Mouse (Mus musculus) heart, embryonic 10.5 days (tissue): ENCODE data around the gene Pbx2. TPM values are rescaled to one million over a fixed set of nuclear protein-coding genes. Genes with fewer than 3 reads are reported as not detected.
A peak's percentile ranks its signal among the peaks of the same experiment; 100 is the strongest.

Experiments
- DNase-seq: peaks from one replicate; pipeline ENCODE4 v3.0.0-alpha.2; 2017; ENCODE audit warnings: low spot score
- H3K27ac ChIP-seq: fragments of 300-500 bp; sonication (generic); 2 replicates; pipeline ENCODE4 v1.5.1; 2016; ENCODE audit warnings: mild to moderate bottlenecking
- H3K27me3 ChIP-seq: fragments of 300-500 bp; sonication (generic); 2 replicates; pipeline ENCODE4 v1.6.1; 2016; ENCODE audit warnings: mild to moderate bottlenecking; ENCODE audit not compliant: poor library complexity, insufficient read depth, severe bottlenecking
- H3K36me3 ChIP-seq: fragments of 300-500 bp; sonication (generic); 2 replicates; pipeline ENCODE4 v1.6.1; 2016; ENCODE audit warnings: mild to moderate bottlenecking, moderate library complexity
- H3K4me1 ChIP-seq: fragments of 300-500 bp; sonication (generic); 2 replicates; pipeline ENCODE4 v1.6.1; 2016; ENCODE audit warnings: mild to moderate bottlenecking
- H3K4me3 ChIP-seq: fragments of 300-500 bp; sonication (generic); 2 replicates; pipeline ENCODE4 v1.5.1; 2016; ENCODE audit warnings: mild to moderate bottlenecking, moderate library complexity
- H3K9me3 ChIP-seq: fragments of 300-500 bp; sonication (generic); 2 replicates; pipeline ENCODE4 v1.6.1; 2016; ENCODE audit warnings: mild to moderate bottlenecking, moderate library complexity
- WGBS: fragments of 180-500 bp; shearing (Covaris S2); methylation state at CpG from one replicate; pipeline ENCODE4 v1.1.7; 2016; 5-methylcytosine and 5-hydroxymethylcytosine counted together
- polyA plus RNA-seq: library from polyadenylated mRNA; unstranded; fragments of >200 nt; fragmentation: Nextera tagmentation; extraction: Ambion mirVana; gene quantifications from 2 replicates; pipeline ENCODE4 v1.2.1, GENCODE M21; 2016

Pbx2 gene
- polyA plus RNA-seq, 1 experiment from 2014 or later: 16.6 TPM

DNA sequence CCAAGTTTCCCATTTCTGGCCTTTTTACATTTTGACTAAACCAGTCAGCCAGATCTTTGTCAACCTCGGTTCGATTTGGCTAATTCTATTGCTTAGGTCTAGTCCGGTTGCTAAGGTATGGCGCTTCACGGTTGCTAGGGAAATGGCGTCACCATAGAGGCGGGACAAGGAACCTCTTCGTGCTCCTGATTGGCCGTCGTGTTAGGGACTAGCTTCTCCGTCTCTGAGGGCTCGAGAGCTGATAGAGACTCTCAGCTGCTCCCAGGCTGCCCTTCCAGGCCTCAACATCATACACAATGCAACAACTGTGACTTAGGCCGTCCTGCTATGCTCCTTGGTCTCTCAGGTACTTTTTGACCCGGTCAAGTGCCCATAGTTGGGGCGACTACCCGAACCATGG is 53.5 kb downstream of the Pbx2 start, which contains the start of gene Fkbpl:
Gene Fkbpl (plus strand): TSS at position 157 of the 400 bp plus-strand sequence.
- Histone ChIP-seq H3K36me3 (peaks cover 17% of the 10 kb centered on the region), H3K27ac (peak within 1 kb of the TSS; percentile 90), H3K4me3 (peak within 1 kb of the TSS; percentile 74), H3K4me1 (peaks cover 36% of the 10 kb centered on the region), H3K9me3 (no peaks in the 10 kb centered on the region), H3K27me3 (no peaks in the 10 kb centered on the region)
- 1% methylated on average over 16 of the region's 16 CpGs for WGBS
- DNase-seq: peak; percentile 97

DNA sequence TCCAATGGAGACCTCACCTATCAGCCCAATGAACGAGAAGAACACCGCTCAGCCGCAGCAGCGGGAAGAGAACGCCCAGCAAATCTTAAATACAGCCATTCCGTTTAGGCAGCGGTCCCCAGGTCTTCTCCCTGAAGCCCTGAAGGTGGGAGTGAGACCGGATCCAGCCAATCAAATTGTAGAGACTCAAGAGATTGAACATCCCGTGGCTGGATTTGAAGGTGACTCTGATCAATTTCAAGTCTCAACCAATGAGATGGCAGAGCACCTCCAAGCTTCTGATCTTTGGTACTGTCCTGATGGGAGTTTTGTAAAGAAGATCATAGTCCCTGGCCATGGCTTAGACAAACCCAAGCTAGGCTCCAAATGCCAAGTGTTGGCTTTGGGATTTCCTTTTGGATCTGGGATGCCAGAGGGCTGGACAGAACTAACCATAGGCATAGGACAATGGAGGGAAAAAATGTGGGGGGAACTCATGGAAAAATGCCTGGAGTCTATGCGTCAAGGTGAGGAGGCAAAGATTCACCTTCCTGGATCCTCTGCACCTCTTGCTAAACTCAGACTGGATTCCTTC is 54.3 kb downstream of the Pbx2 start:
- Histone ChIP-seq H3K27me3 (no peaks in the 10 kb centered on the region), H3K36me3 (peaks cover 24% of the 10 kb centered on the region), H3K9me3 (no peaks in the 10 kb centered on the region), H3K4me3 (peak overlapping the region; percentile 74), H3K4me1 (peaks cover 36% of the 10 kb centered on the region), H3K27ac (peak overlapping the region; percentile 90)
- DNase-seq: no peak
- 42% methylated on average over 10 of the region's 10 CpGs for WGBS

DNA sequence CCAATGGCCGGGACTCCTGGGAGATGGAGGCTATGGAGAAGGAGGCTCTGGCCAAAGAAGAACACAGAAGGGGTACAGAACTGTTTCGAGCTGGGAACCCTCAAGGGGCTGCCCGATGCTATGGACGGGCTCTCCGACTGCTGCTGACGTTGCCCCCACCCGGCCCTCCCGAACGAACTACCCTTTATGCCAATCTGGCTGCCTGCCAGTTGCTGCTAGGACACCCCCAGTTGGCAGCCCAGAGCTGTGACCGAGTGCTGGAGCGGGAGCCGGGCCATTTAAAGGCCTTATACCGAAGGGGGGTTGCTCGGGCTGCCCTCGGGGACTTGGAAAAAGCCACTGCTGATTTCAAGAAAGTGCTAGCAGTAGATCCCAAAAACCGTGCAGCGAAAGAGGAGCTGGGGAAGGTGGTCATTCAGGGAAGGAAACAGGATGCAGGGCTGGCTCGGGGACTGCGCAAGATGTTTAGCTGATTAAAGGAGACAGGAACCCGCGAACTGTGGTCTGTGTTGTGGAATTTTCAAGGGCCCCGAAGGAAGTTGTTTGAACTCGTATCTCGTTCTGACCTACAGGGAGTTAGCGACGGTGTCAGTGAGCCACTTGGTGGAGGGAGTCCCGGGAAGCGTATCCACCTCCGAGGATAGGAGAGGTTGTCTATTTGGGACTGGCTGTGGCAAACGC is 54.9 kb downstream of the Pbx2 start:
- H3K27me3 ChIP-seq: no peaks in the 10 kb centered on the region
- no peak for DNase-seq
- peak overlapping the region; percentile 74; the same call in 1 of the 2 replicates for H3K4me3 ChIP-seq
- no peak overlapping the region for H3K27ac ChIP-seq
- no peaks in the 10 kb centered on the region for H3K9me3 ChIP-seq
- 82% methylated on average over 30 of the region's 30 CpGs for WGBS
- H3K36me3 ChIP-seq: peaks cover 30% of the 10 kb centered on the region
- peaks cover 33% of the 10 kb centered on the region for H3K4me1 ChIP-seq

Other genes with a start within 250 kb of the Pbx2 start
- gene Btnl2, start 236.4 kb upstream of the Pbx2 start, polyA plus RNA-seq: 0.05 TPM in 1 of 2 replicates, not detected in the other
- not detected in 2 replicates for gene Btnl1, start 214.1 kb upstream of the Pbx2 start, polyA plus RNA-seq
- 0.14 and 0.15 TPM in 2 replicates for gene BC051142, start 192.4 kb upstream of the Pbx2 start, polyA plus RNA-seq
- not detected in 2 replicates for gene Btnl4, start 113.9 kb upstream of the Pbx2 start, polyA plus RNA-seq
- not detected in 2 replicates for gene Btnl6, start 73.9 kb upstream of the Pbx2 start, polyA plus RNA-seq
- 6.4 and 8.4 TPM in 2 replicates for gene Notch4, start 27.0 kb upstream of the Pbx2 start, polyA plus RNA-seq
- gene Gpsm3, start 1.5 kb upstream of the Pbx2 start, polyA plus RNA-seq: 6.8 and 11.0 TPM in 2 replicates
- gene Ager, start 6.6 kb downstream of the Pbx2 start, polyA plus RNA-seq: 5.3 and 5.6 TPM in 2 replicates
- 139 and 157 TPM in 2 replicates for gene Rnf5, start 12.4 kb downstream of the Pbx2 start, polyA plus RNA-seq
- gene Agpat1, start 13.0 kb downstream of the Pbx2 start, polyA plus RNA-seq: 44.8 and 57.8 TPM in 2 replicates
- gene Egfl8, start 24.7 kb downstream of the Pbx2 start, polyA plus RNA-seq: 0.49 and 1.7 TPM in 2 replicates
- 24.3 and 27.5 TPM in 2 replicates for gene Ppt2, start 37.2 kb downstream of the Pbx2 start, polyA plus RNA-seq
- 0.11 TPM in 1 of 2 replicates, not detected in the other for gene Prrt1, start 38.3 kb downstream of the Pbx2 start, polyA plus RNA-seq
- gene Fkbpl, start 53.5 kb downstream of the Pbx2 start, polyA plus RNA-seq: 12.6 TPM in 2 replicates
- gene Atf6b, start 55.9 kb downstream of the Pbx2 start, polyA plus RNA-seq: 74.0 and 76.8 TPM in 2 replicates
- 0.04 and 0.07 TPM in 2 replicates for gene Tnxb, start 79.3 kb downstream of the Pbx2 start, polyA plus RNA-seq
- not detected in 2 replicates for gene C4b, start 152.6 kb downstream of the Pbx2 start, polyA plus RNA-seq
- not detected in 2 replicates for gene Cyp21a1, start 213.3 kb downstream of the Pbx2 start, polyA plus RNA-seq
- gene Stk19, start 245.7 kb downstream of the Pbx2 start, polyA plus RNA-seq: 22.3 and 22.8 TPM in 2 replicates
- gene Dxo, start 245.8 kb downstream of the Pbx2 start, polyA plus RNA-seq: 48.1 and 62.2 TPM in 2 replicates